Mouse (Mus musculus): ENCODE measurements around the gene Gm49510.
A peak's percentile ranks its signal among the peaks of the same experiment; 100 is the strongest.

Gene Gm49510

DNA sequence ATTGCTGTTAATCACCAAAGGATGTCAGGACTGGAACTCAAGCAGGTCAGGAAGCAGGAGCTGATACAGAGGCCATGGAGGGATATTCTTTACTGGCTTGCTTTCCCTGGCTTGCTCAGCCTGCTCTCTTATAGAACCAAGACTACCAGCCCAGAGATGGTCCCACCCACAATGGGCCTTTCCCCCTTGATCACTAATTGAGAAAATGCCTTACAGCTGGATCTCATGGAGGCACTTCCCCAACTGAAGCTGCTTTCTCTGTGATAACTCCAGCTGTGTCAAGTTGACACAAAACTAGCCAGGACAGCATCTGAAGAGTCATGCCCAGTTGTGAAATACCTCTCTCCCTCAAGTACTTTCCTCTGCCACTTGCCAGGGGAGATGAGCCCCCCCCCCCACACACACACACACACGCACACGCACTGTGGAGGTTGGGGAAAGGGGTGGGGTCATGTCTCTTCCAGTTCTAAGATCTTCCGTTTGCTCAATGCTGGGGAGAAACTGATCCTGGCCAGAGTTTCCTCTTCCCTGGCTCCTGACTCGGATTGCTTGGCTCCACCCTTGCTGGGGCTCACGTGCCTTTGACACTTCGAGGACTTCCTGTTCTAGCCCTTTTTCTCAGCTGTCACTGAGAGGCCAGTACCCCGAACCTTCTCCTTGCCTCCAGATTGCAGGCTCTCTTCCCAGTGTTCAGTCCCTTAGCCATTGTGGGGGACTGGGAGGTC is 20.5 kb upstream of the Gm49510 start:
- DNase-seq (ENCODE audit: low read depth) = peak; percentile 84

DNA sequence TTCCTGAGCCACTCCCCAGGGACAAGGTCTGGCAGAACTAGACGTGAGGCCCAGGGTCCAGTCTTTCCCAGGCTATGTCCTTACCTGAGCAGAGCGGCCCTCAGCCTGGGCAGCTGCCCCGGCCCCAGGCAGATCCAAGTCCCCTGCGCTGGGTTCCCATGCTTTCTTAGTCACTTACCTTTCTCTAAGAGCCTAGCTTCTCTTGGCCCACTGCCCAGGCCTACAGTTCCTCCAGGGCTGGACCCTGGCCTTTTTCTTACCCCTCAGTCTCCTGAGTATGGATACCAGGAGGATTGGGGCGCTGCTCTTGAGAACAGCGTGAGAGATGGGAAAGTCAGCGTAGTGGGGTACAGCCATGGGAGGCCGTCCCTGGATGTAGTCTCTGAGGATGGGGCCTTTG is 19.0 kb upstream of the Gm49510 start:
- no peak for DNase-seq (ENCODE audit: low read depth)

DNA sequence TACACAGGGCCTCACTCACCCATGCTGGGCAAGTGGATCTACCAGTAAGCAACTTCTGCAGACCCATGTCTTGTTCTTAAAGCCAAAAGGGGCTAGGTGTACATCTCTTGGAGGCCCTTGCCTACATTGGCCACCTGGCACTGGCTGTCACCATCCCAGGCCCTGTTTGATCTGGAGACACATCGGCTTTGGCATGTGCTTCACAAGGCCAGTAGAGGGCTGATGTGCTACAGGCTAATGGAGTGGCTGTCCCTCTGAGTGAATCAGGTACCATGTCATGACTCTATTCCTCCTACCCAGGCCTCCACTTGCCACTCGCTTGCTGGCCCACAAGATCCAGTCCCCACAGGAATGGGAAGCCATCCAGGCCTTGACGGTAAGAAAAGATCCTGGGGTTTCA is 17.6 kb upstream of the Gm49510 start:
- DNase-seq (ENCODE audit: low read depth) = peak; percentile 31

- DNase-seq (ENCODE audit: low read depth) = no peak
Measured at GRCm38 (mm10) chr15:78889401-78889853, 10.0 kb upstream of the Gm49510 start.

DNA sequence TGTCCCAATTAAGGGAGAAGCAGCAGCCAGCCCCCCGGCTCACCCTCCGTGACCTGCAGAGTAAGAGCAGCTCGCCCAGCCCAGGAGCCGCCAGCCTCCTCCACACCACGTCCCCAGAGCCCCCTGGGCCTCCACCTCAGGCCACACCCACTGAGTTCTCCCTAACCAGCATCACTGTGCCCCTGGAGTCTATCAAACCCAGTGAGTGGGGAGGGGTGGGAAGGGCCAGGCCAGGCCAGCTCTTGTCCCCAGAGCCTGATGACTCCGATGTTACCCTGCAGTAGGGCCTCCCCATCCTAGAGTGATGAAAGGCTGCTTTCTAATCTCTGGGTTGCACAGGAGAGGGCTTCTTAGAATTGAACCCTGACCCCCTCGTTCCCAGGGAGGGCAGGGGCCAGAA is 7.0 kb upstream of the Gm49510 start:
- DNase-seq (ENCODE audit: low read depth) = no peak

GRCm38 (mm10) chr15:78894726-78895125 is 4.7 kb upstream of the Gm49510 start:
- peak; percentile 86 for DNase-seq (ENCODE audit: low read depth)

- DNase-seq (ENCODE audit: low read depth) = peak; percentile 60
Measured at GRCm38 (mm10) chr15:78895741-78896140, 3.7 kb upstream of the Gm49510 start.

DNA sequence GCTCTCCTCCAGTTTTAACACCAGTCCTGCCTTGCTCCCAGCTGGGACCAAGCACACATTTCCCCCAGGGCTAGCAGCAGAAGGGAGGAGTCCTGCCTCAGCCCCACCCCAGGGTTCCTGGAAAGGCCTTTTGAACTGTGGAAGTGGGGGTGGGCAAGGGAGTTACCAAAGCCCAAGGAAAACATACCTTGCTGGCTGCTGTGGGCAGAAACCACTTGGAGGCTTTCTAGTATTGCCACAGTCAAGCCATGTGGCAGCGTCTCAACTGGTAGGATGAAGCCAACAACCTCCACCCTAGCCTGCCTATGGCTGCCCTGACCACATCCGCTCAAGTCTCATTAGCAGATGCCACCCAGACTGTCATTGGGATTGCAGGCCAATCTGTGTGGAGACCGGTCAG is 3.3 kb upstream of the Gm49510 start:
- peak; percentile 84 for DNase-seq (ENCODE audit: low read depth)

DNA sequence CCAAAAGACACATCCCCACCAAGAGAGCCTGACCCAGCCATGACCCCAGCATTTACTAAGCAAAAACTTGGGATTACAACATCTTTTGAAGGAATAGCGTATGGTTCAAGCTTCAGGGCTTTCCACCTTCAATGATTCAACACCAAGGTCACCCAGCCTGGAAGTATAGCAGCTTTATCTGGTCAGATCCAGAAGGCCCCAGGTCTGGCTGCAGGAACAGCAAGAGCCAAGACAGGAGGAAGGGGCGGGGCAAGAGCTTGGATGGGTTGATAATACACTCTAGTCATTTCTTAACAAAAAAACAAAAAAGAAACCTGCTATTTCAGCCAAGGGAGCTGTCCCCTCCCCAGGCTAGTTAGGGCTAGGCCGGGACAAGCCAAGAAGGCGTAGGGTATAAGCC is 2.0 kb upstream of the Gm49510 start:
- DNase-seq (ENCODE audit: low read depth) = peak; percentile 58

- no peak for DNase-seq (ENCODE audit: low read depth)
Measured at GRCm38 (mm10) chr15:78898507-78899001, 913 bp upstream of the Gm49510 start.

- DNase-seq (ENCODE audit: low read depth) = peak; percentile 51
Measured at GRCm38 (mm10) chr15:78899740-78900584, 495 bp downstream of the Gm49510 start, which contains the start of gene Sh3bp1. Sh3bp1 (plus strand) TSS chr15:78899768.

DNA sequence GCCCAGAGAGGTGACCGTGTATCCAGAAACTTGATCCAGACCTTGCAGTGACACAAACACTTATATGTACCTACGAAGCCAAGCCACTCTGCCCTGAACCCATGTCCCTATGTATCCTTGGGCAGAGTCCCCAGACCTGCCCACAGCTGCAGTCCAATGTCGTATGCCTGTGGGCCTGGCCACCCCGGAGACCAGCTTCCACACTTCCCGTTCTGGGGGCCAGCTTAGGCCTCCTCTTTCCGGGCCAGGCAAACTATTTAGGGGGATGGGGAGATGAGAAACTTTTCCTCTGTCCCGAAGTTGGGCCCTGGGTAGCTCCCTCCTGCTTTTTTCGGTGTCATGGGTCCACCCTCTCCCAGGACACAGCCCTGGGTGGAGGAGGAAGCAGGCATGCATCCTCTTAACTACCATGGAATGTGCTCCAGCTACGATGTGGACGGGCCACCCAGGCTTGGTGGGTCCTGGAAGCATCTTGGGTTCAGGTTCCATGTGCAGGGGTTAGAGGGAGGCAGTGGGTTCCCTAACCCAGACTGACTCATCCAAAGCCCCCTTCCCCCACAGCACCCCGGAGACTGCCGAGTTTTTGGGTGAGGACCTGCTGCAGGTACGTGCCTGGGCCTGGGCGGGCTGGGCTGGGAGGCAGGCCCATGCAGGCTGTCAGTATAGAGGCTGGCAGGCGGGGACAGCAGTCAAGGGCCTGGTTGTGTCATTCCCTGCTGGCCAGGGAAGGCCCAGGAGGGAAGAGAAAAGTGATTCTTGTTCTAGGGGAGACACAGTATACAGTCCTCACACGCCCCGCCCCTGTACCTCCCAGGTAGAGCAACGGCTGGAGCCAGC is 1.3 kb downstream of the Gm49510 start:
- no peak for DNase-seq (ENCODE audit: low read depth)

DNA sequence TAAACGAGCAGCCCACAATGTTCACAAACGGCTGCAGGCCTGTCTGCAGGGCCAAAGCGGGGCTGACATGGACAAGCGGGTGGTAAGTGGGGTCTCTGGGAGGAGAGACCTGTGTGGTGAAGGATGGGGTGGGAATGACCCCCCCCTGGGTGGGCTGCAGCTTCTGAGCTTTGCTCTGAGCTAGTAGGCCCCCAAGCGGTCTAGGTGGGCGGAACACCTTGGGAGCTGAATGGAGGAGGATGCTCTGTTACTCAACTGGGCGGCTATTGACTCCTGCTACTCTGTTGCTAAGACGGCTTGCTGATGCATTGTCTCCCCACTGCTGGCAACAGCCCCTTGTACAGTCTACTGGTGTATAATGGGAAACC is 1.9 kb downstream of the Gm49510 start:
- DNase-seq (ENCODE audit: low read depth) = no peak

DNA sequence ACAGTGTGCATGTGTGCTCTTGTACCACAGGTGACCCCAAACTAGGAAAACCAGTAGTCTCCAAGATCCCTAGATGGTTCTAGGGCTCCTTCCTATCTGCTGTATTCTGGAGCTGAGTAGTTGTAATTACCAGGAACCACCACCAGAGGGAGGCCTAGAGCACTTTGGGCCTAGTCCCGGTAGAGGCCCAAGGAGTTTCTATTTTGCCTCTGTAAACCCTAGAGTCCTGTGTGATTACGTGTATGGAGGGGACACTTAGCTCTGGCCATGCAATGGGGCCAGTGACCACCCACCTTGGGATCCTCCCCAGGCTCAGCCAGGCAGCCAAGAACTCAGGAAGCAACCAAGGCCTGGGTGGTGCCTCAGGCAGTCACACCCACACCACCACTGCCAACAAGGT is 3.8 kb downstream of the Gm49510 start:
- DNase-seq (ENCODE audit: low read depth) = peak; percentile 82

DNA sequence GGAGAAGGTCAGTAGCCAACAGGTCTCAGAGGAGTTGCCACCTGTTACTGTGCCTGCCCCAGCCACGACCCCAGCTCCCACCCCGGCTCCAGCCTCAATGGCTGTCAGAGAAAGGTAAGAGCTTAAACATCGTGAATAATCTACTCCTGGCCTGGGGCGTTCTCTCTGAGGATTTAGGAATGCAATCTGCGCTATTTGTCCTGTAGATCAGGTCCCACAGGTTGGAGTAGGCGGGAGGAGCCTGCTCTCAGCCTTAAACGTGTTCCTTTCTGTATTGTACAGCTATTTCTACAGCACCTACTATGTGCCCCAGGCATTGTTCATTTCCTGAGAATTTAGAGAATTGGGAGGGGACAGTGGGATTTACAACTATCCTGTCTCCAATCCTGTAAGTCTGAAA is 8.9 kb downstream of the Gm49510 start:
- no peak for DNase-seq (ENCODE audit: low read depth)

DNA sequence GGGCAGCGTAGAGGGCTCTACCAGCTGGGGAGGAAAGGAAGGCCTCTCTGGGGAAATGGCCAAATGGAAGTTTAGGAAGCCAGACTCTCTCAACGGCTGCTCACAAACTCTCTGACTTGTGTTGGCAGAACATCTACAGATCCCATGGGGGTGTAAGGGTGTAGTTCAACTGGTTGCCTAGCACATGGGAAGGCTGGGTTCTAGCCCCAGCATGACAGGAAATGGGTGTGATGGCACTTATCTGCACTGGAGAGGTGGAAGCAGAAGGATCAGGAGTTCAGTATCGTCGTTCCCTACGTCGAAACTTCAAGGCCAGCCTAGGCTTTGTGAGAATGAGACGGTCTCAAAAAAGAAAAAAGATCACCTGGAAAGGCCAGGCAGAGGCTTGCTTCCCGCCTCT is 9.5 kb downstream of the Gm49510 start:
- DNase-seq (ENCODE audit: low read depth) = no peak

DNA sequence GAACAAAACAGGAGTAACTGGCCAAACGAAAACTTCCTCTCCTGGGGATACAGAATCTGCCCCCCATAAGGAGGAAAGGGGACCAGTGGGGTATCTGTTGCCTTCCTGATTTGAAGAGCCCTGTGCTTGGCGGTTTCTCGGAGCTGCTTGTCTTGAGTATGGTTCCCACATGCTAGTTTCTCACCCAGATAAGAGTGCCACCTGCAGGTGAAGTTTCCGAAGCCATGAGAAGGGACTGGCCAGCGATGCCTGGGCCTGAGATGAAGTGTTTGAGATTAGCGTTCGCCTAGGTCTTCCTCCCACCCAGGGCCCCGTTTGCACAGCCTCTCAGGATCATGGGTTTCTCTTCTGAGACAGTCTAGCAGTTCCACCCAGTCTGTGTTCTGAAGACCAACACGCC is 12.6 kb downstream of the Gm49510 start:
- peak; percentile 68 for DNase-seq (ENCODE audit: low read depth)

DNA sequence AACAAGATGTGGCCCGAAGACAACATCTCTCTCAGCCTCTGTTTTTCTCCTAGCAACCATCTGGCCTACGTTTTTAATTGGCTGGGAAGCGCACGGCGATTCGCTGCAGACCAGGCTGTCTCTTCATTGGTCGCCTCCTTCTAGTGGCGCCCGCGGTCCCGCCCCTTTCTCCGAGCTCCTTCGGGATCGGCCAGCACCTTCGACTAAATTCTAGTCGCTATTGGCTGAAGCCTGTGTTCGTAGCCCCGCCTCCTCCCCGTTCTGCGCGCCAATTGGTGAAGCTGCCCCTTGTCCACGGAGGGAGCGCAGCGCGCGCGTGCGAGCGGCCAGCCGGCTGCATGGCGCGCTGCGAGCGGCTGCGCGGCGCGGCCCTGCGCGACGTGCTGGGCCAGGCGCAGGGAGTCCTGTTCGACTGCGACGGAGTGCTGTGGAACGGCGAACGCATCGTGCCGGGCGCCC is 14.2 kb downstream of the Gm49510 start, which contains the start of gene Pdxp:
Pdxp (plus strand) TSS at position 288 of the 459 bp plus-strand sequence.
- DNase-seq (ENCODE audit: low read depth) = peak; percentile 98

- no peak for DNase-seq (ENCODE audit: low read depth)
Measured at GRCm38 (mm10) chr15:78914091-78914822, 14.8 kb downstream of the Gm49510 start.

DNA sequence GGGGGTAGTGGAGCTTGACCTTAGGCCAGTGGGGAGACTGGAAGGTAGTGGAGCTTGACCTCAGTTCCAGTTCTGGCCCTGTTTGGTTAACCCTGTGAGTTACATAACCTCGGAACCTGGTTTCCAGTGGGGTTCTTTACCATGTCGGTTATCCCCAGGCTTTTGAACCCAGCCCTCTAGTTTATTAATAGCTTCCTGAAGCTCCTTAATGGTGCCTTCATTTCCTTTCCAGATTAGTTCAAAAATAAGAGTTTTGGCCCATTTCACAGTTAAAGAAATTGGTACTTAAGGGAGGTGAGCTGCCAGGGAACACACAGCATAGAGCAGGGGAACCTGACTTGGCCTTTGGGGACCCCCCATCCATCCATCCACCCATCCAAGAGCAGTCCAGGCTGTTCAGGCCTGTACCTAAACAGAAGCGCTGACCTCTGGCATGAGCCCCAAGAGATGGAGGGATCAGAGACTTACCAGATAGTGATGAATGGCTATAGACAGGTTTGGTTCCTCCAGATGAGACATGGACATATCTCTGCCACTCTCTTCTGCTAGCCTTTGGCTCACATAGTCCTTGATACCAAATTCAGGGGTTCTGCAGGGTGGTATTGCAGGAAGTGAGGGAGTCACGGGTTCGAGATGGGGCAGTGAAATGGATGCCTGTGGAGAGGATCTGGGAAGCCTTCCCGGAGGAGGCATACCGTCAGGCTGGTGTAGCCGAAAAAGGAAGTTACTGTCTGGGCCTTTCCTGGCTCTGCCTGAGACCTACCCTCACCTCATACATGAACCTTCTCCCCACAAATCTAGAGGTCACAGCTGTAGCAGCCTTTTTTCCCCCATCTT is 15.6 kb downstream of the Gm49510 start:
- DNase-seq (ENCODE audit: low read depth) = no peak
